12 mouse cellular contexts compared by ENCODE assay signal in the genomic region with DNA sequence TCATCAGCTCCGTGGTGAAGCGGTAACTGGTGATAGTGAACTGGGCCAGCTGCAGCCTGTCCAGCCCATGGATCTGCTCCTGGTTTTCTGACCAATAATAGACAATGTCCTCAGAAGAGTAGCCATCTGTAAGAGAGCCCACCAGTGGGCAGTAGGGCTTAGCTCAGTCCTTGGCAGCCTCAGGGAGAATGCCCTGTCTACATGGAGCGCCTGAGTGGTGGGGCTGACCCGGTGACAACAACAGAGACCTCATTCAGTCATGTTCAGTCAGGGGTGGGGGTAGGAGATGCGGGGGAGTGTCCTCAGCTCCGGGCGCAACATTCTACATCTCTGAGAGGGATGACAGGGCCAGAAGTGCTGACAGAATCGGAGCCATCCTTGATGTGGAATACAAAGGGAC. TPM values are rescaled to one million over a fixed set of nuclear protein-coding genes. Genes with fewer than 3 reads are reported as not detected.
"Had no signal": no experiment of that assay in that cellular context is flagged by ENCODE, and none has a peak within 500 bp of the region (broad histone marks: within the 10 kb centered on the region; RNA-seq: fewer than 3 reads in every experiment).

No protein-coding gene starts in this region.

- DNase-seq: right cerebral cortex, adult 18-20 months; right cerebral cortex, postnatal 14 days; right cerebral cortex, postnatal 25 days; right cerebral cortex, postnatal 4 days; spleen, adult 18-20 months; thymus, adult 18-20 months; thymus, adult 2 months; thymus, postnatal 14 days; thymus, postnatal 25 days; thymus, postnatal 36 days; thymus, postnatal 4 days had no signal

RNA-seq across cellular contexts. Expression of a gene that starts 10.7 kb away (rescaled TPM):
- total RNA-seq: neutrophil, adult 5-6 weeks had no signal
